Mouse (Mus musculus): ENCODE data around the gene Nr1i3.

GRCm38 (mm10) chr1:171245353-171245752 is 31.6 kb downstream of the Nr1i3 start:
- TF ChIP-seq CTCF (IDR thresholded peaks at IDR 0.05; ENCODE audit: control insufficient read depth, insufficient read depth, insufficient replicate concordance, low read depth, low read length) (no peak), POLR2A (IDR thresholded peaks at IDR 0.05; ENCODE audit: control insufficient read depth, low read depth, low read length) (no peak)
